Mouse (Mus musculus) cerebellum, adult 8-10 months (tissue): ENCODE results near the gene Dchs1.

Experiments
- DNase-seq: peaks from one replicate; pipeline ENCODE4 v3.0.0; 2022

The Dchs1 gene

GRCm38 (mm10) chr7:105787285-105788140 lies at the start of gene Dchs1:
Gene Dchs1 (minus strand): TSS chr7:105787654.
- no peak for DNase-seq

- DNase-seq: no peak
Measured at GRCm38 (mm10) chr7:105824281-105824680, 36.8 kb upstream of the Dchs1 start.

GRCm38 (mm10) chr7:105818483-105818882 lies 31.0 kb upstream of the Dchs1 start:
- no peak for DNase-seq

- DNase-seq: no peak
Measured at GRCm38 (mm10) chr7:105816736-105817135, 29.3 kb upstream of the Dchs1 start.

GRCm38 (mm10) chr7:105813326-105813725 lies 25.9 kb upstream of the Dchs1 start:
- no peak for DNase-seq

GRCm38 (mm10) chr7:105812566-105812965 lies 25.1 kb upstream of the Dchs1 start:
- no peak for DNase-seq

- peak; percentile 32 for DNase-seq
Measured at GRCm38 (mm10) chr7:105811516-105811915, 24.1 kb upstream of the Dchs1 start.

- DNase-seq: peak; percentile 100
Measured at GRCm38 (mm10) chr7:105810877-105811489, 23.5 kb upstream of the Dchs1 start, which contains the start of gene Mrpl17. Gene Mrpl17 (minus strand): TSS chr7:105811099.

GRCm38 (mm10) chr7:105810280-105810876 lies 22.9 kb upstream of the Dchs1 start:
- no peak for DNase-seq

GRCm38 (mm10) chr7:105809836-105810235 lies 22.4 kb upstream of the Dchs1 start:
- DNase-seq: no peak

- no peak for DNase-seq
Measured at GRCm38 (mm10) chr7:105808385-105808784, 20.9 kb upstream of the Dchs1 start.

- no peak for DNase-seq
Measured at GRCm38 (mm10) chr7:105806716-105807115, 19.3 kb upstream of the Dchs1 start.

GRCm38 (mm10) chr7:105806125-105806524 lies 18.7 kb upstream of the Dchs1 start:
- DNase-seq: no peak

GRCm38 (mm10) chr7:105803428-105803827 lies 16.0 kb upstream of the Dchs1 start:
- DNase-seq: no peak

- DNase-seq: no peak
Measured at GRCm38 (mm10) chr7:105802771-105803170, 15.3 kb upstream of the Dchs1 start.

GRCm38 (mm10) chr7:105802312-105802711 lies 14.9 kb upstream of the Dchs1 start:
- no peak for DNase-seq

GRCm38 (mm10) chr7:105796972-105797371 lies 9.5 kb upstream of the Dchs1 start:
- DNase-seq: no peak

- DNase-seq: no peak
Measured at GRCm38 (mm10) chr7:105795759-105796366, 8.4 kb upstream of the Dchs1 start.

GRCm38 (mm10) chr7:105793701-105794100 lies 6.2 kb upstream of the Dchs1 start:
- DNase-seq: no peak

- DNase-seq: no peak
Measured at GRCm38 (mm10) chr7:105791147-105791546, 3.7 kb upstream of the Dchs1 start.

- no peak for DNase-seq
Measured at GRCm38 (mm10) chr7:105786506-105787284, 759 bp downstream of the Dchs1 start.

- DNase-seq: no peak
Measured at GRCm38 (mm10) chr7:105784556-105784955, 2.9 kb downstream of the Dchs1 start.

GRCm38 (mm10) chr7:105783861-105784260 lies 3.6 kb downstream of the Dchs1 start:
- DNase-seq: no peak
